Mouse (Mus musculus) forebrain, embryonic 14.5 days (tissue): ENCODE measurements around the gene Prss41. TPM values are rescaled to one million over a fixed set of nuclear protein-coding genes. Genes with fewer than 3 reads are reported as not detected.

Experiments
- ATAC-seq: fragments of 200-750 bp; cut with Nextera tagmentation; 2 replicates; pipeline ENCODE4 v1.8.0; 2017; ENCODE audit warnings: mild to moderate bottlenecking, moderate library complexity
- DNase-seq: peaks from one replicate; pipeline ENCODE4 v3.0.0-alpha.2; 2015; ENCODE audit warnings: low spot score
- H3K27ac ChIP-seq: fragments of 300-500 bp; sonication (generic); 2 replicates; pipeline ENCODE4 v1.5.1; 2014; ENCODE audit warnings: low read depth, mild to moderate bottlenecking, control low read depth, low read length, moderate library complexity
- H3K27me3 ChIP-seq: fragments of 300-500 bp; sonication (generic); replicated peaks from 2 replicates; pipeline ENCODE4 v1.6.1; 2014; ENCODE audit warnings: low read length, control low read depth, mixed read lengths; ENCODE audit not compliant: control insufficient read depth, insufficient read depth
- H3K36me3 ChIP-seq: fragments of 300-500 bp; sonication (generic); 2 replicates; pipeline ENCODE4 v1.6.1; 2014; ENCODE audit warnings: low read length, control low read depth; ENCODE audit not compliant: control insufficient read depth, insufficient read depth
- H3K4me1 ChIP-seq: fragments of 300-500 bp; sonication (generic); 2 replicates; pipeline ENCODE4 v1.6.1; 2014; ENCODE audit warnings: antibody characterized with exemption, low read length, control low read depth; ENCODE audit not compliant: control insufficient read depth, insufficient read depth
- H3K4me2 ChIP-seq: fragments of 300-500 bp; sonication (generic); 2 replicates; pipeline ENCODE4 v1.6.1; 2014; ENCODE audit warnings: mild to moderate bottlenecking, control low read depth, low read length
- H3K4me3 ChIP-seq: fragments of 300-500 bp; sonication (generic); 2 replicates; pipeline ENCODE4 v1.5.1; 2014; ENCODE audit warnings: low read depth, low read length, control low read depth
- H3K9ac ChIP-seq: fragments of 300-500 bp; sonication (generic); 2 replicates; pipeline ENCODE4 v1.6.1; 2014; ENCODE audit warnings: mild to moderate bottlenecking, low read length, control low read depth, moderate library complexity
- H3K9me3 ChIP-seq: fragments of 300-500 bp; sonication (generic); replicated peaks from 2 replicates; pipeline ENCODE4 v1.6.1; 2016; ENCODE audit warnings: low read length, control low read depth, mixed read lengths; ENCODE audit not compliant: control insufficient read depth
- WGBS: fragments of 180-500 bp; shearing (Covaris S2); extraction: QIAGEN DNeasy Blood & Tissue Kit; methylation state at CpG from one replicate; pipeline ENCODE4 v1.1.7; 2014; 5-methylcytosine and 5-hydroxymethylcytosine counted together
- polyA plus RNA-seq: library from polyadenylated mRNA; unstranded; fragments of >200 nt; fragmentation: Nextera tagmentation; extraction: Ambion mirVana; gene quantifications from 2 replicates; pipeline ENCODE4 v1.2.1, GENCODE M21; 2014

Gene Prss41
- polyA plus RNA-seq, 1 experiment from 2014 or later: 0.66 TPM

- Histone ChIP-seq H3K27ac (no peak within 1 kb of the TSS), H3K4me1 (no peaks in the 10 kb centered on the region), H3K4me2 (no peak within 1 kb of the TSS), H3K4me3 (no peak within 1 kb of the TSS), H3K9ac (no peak within 1 kb of the TSS), H3K27me3 (0 out of 2 replicates have a peak, but pooled peaks cover 8% of the 10 kb centered on the region), H3K9me3 (no peaks in the 10 kb centered on the region), H3K36me3 (no peaks in the 10 kb centered on the region)
- no peak for DNase-seq
- ATAC-seq: no peak
- WGBS: 58% methylated on average over 8 of the region's 8 CpGs
Measured at GRCm38 (mm10) chr17:23836006-23836575, 7.9 kb downstream of the Prss41 start, which contains the start of gene Prss33. Gene Prss33, minus strand, starts transcription at chr17:23836056.

- Histone ChIP-seq H3K4me1 (peaks cover 14% of the 10 kb centered on the region), H3K4me2 (no peak overlapping the region), H3K27me3 (0 out of 2 replicates have a peak, but pooled peaks cover 8% of the 10 kb centered on the region), H3K27ac (no peak overlapping the region), H3K4me3 (no peak overlapping the region), H3K9me3 (no peaks in the 10 kb centered on the region), H3K9ac (no peak overlapping the region), H3K36me3 (peaks cover 14% of the 10 kb centered on the region)
- no peak for ATAC-seq
- no peak for DNase-seq
- 97% methylated on average over 1 of the region's 1 CpGs for WGBS
Measured at GRCm38 (mm10) chr17:23831201-23831600, 12.8 kb downstream of the Prss41 start.

GRCm38 (mm10) chr17:23829064-23829619 is 14.8 kb downstream of the Prss41 start, which contains the start of gene Elob:
Gene Elob, minus strand, starts transcription at chr17:23829136.
- H3K27ac ChIP-seq: peak within 1 kb of the TSS; percentile 94
- peak within 1 kb of the TSS; percentile 76 for H3K4me2 ChIP-seq
- ATAC-seq: peak; percentile 96
- no peaks in the 10 kb centered on the region for H3K9me3 ChIP-seq
- H3K9ac ChIP-seq: peak within 1 kb of the TSS; percentile 92
- peak; percentile 95 for DNase-seq
- WGBS: 1% methylated on average over 32 of the region's 42 CpGs
- H3K36me3 ChIP-seq: peaks cover 34% of the 10 kb centered on the region
- H3K4me3 ChIP-seq: peak within 1 kb of the TSS; percentile 79
- 0 out of 2 replicates have a peak, but pooled peaks cover 8% of the 10 kb centered on the region for H3K27me3 ChIP-seq
- peaks cover 14% of the 10 kb centered on the region for H3K4me1 ChIP-seq

GRCm38 (mm10) chr17:23828271-23829001 is 15.5 kb downstream of the Prss41 start:
- H3K9ac ChIP-seq: peak overlapping the region; percentile 92
- under 1% methylated on average over 47 of the region's 47 CpGs for WGBS
- ATAC-seq (peak; percentile 83), DNase-seq (peak; percentile 58)
- H3K27ac ChIP-seq: peak overlapping the region; percentile 94
- peak overlapping the region; percentile 76 for H3K4me2 ChIP-seq
- peaks cover 42% of the 10 kb centered on the region for H3K36me3 ChIP-seq
- 0 out of 2 replicates have a peak, but pooled peaks cover 8% of the 10 kb centered on the region for H3K27me3 ChIP-seq
- peak overlapping the region; percentile 79 for H3K4me3 ChIP-seq
- peaks cover 14% of the 10 kb centered on the region for H3K4me1 ChIP-seq
- H3K9me3 ChIP-seq: no peaks in the 10 kb centered on the region

- H3K9me3 ChIP-seq: no peaks in the 10 kb centered on the region
- ATAC-seq (no peak), DNase-seq (no peak)
- WGBS: 87% methylated on average over 4 of the region's 4 CpGs
- peaks cover 70% of the 10 kb centered on the region for H3K36me3 ChIP-seq
- H3K4me3 ChIP-seq: no peak overlapping the region
- H3K9ac ChIP-seq: no peak overlapping the region
- H3K4me1 ChIP-seq: peaks cover 14% of the 10 kb centered on the region
- no peak overlapping the region for H3K4me2 ChIP-seq
- H3K27ac ChIP-seq: no peak overlapping the region
- H3K27me3 ChIP-seq: no peaks in the 10 kb centered on the region
Measured at GRCm38 (mm10) chr17:23825591-23825990, 18.4 kb downstream of the Prss41 start.

- H3K27me3 ChIP-seq: no peaks in the 10 kb centered on the region
- WGBS: 94% methylated on average over 12 of the region's 12 CpGs
- H3K9ac ChIP-seq: no peak overlapping the region
- H3K4me2 ChIP-seq: no peak overlapping the region
- H3K9me3 ChIP-seq: peaks cover 8% of the 10 kb centered on the region
- H3K4me3 ChIP-seq: no peak overlapping the region
- ATAC-seq (no peak), DNase-seq (no peak)
- peaks cover 90% of the 10 kb centered on the region for H3K36me3 ChIP-seq
- no peak overlapping the region for H3K27ac ChIP-seq
- peaks cover 14% of the 10 kb centered on the region for H3K4me1 ChIP-seq
Measured at GRCm38 (mm10) chr17:23823614-23824013, 20.4 kb downstream of the Prss41 start.

- ATAC-seq: no peak
- Histone ChIP-seq H3K27ac (no peak overlapping the region), H3K4me1 (peaks cover 13% of the 10 kb centered on the region), H3K9ac (no peak overlapping the region), H3K4me2 (no peak overlapping the region), H3K27me3 (no peaks in the 10 kb centered on the region), H3K36me3 (peaks cover 96% of the 10 kb centered on the region), H3K4me3 (no peak overlapping the region), H3K9me3 (peaks cover 11% of the 10 kb centered on the region)
- 85% methylated on average over 16 of the region's 16 CpGs for WGBS
- DNase-seq: no peak
Measured at GRCm38 (mm10) chr17:23823018-23823417, 21.0 kb downstream of the Prss41 start.

GRCm38 (mm10) chr17:23822094-23822493 is 21.9 kb downstream of the Prss41 start:
- no peak for ATAC-seq
- Histone ChIP-seq H3K4me2 (no peak overlapping the region), H3K9me3 (peaks cover 13% of the 10 kb centered on the region), H3K9ac (no peak overlapping the region), H3K4me1 (peaks cover 4% of the 10 kb centered on the region), H3K4me3 (no peak overlapping the region), H3K27me3 (no peaks in the 10 kb centered on the region), H3K27ac (no peak overlapping the region), H3K36me3 (peaks cover 100% of the 10 kb centered on the region)
- DNase-seq: no peak
- 85% methylated on average over 6 of the region's 6 CpGs for WGBS
